Mouse (Mus musculus): ENCODE data around the gene Plin3. TPM values are rescaled to one million over a fixed set of nuclear protein-coding genes. Genes with fewer than 3 reads are reported as not detected.

The Plin3 gene
- polyA plus RNA-seq, 1 experiment from 2014 or later, result 30.2 TPM

MicroRNAs encoded within 50 kb of the gene (microRNA counts, 519-probe panel; counts per million panel counts)
- 582 counts per million, percentile 70 among the panel's probes with 10 or more counts for microRNA mmu-miR-7b

Small RNA genes within 50 kb of the gene (microRNA-seq; reads per million reads assigned to microRNA genes)
- gene Mir7b, result 12.7 reads per million, percentile 25 among the genes with 10 or more reads in this experiment

Other genes with a start within 250 kb of the Plin3 start
- gene Ubxn6, start 217.8 kb downstream of the Plin3 start, polyA plus RNA-seq (2016; fragmentation: Nextera tagmentation; extraction: Ambion mirVana), result 15.8 and 17.9 TPM in 2 replicates
- gene Hdgfl2, start 213.2 kb downstream of the Plin3 start, polyA plus RNA-seq (2016; fragmentation: Nextera tagmentation; extraction: Ambion mirVana), result 86.7 and 89.4 TPM in 2 replicates
- 0.05 and 0.06 TPM in 2 replicates for gene Plin4, start 183.1 kb downstream of the Plin3 start, polyA plus RNA-seq (2016; fragmentation: Nextera tagmentation; extraction: Ambion mirVana)
- 0.25 and 0.38 TPM in 2 replicates for gene Plin5, start 175.3 kb downstream of the Plin3 start, polyA plus RNA-seq (2016; fragmentation: Nextera tagmentation; extraction: Ambion mirVana)
- gene Lrg1, start 170.9 kb downstream of the Plin3 start, polyA plus RNA-seq (2016; fragmentation: Nextera tagmentation; extraction: Ambion mirVana), result 0.27 and 0.48 TPM in 2 replicates
- 1.5 and 1.7 TPM in 2 replicates for gene Sema6b, start 152.5 kb downstream of the Plin3 start, polyA plus RNA-seq (2016; fragmentation: Nextera tagmentation; extraction: Ambion mirVana)
- 3.7 TPM in 2 replicates for gene Tnfaip8l1, start 130.4 kb downstream of the Plin3 start, polyA plus RNA-seq (2016; fragmentation: Nextera tagmentation; extraction: Ambion mirVana)
- 66.2 and 71.0 TPM in 2 replicates for gene Mydgf, start 109.0 kb downstream of the Plin3 start, polyA plus RNA-seq (2016; fragmentation: Nextera tagmentation; extraction: Ambion mirVana)
- 27.1 and 28.5 TPM in 2 replicates for gene Dpp9, start 74.0 kb downstream of the Plin3 start, polyA plus RNA-seq (2016; fragmentation: Nextera tagmentation; extraction: Ambion mirVana)
- 10.2 and 10.7 TPM in 2 replicates for gene Fem1a, start 36.1 kb downstream of the Plin3 start, polyA plus RNA-seq (2016; fragmentation: Nextera tagmentation; extraction: Ambion mirVana)
- 3.8 and 4.1 TPM in 2 replicates for gene Ticam1, start 16.1 kb downstream of the Plin3 start, polyA plus RNA-seq (2016; fragmentation: Nextera tagmentation; extraction: Ambion mirVana)
- gene Arrdc5, start 7.4 kb upstream of the Plin3 start, polyA plus RNA-seq (2016; fragmentation: Nextera tagmentation; extraction: Ambion mirVana), result not detected in 2 replicates
- 153 and 154 TPM in 2 replicates for gene Uhrf1, start 10.4 kb upstream of the Plin3 start, polyA plus RNA-seq (2016; fragmentation: Nextera tagmentation; extraction: Ambion mirVana)
- 13.6 and 13.9 TPM in 2 replicates for gene Kdm4b, start 33.2 kb upstream of the Plin3 start, polyA plus RNA-seq (2016; fragmentation: Nextera tagmentation; extraction: Ambion mirVana)
- 19.3 and 21.2 TPM in 2 replicates for gene Ptprs, start 183.6 kb upstream of the Plin3 start, polyA plus RNA-seq (2016; fragmentation: Nextera tagmentation; extraction: Ambion mirVana)
- gene Znrf4, start 219.6 kb upstream of the Plin3 start, polyA plus RNA-seq (2016; fragmentation: Nextera tagmentation; extraction: Ambion mirVana), result not detected in 2 replicates

Data from liver, embryonic 12.5 days (tissue).